ENCODE assay signal across 8 mouse cellular contexts in the genomic region with DNA sequence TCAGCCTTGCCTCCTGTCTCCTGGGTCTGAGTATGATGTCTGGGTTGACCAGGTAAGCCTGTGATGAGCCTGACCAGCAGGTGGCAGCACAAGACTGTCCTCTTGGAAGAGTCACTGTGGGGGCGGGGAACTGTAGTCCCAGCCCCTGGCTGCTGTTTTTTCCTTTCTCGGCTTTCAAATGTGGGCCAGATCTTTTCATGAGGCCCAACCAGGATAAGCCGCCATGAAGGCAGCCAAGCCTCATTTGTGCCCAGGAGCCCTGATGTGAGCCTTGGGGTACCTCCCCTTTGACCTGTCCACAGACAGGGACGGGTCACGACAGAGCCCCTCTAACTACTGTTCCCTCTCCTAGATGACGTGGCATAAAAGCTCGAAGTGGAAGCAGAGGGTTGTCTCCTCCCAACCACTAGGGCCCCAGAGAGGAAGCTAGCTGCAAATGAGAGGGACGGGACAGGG. TPM values are rescaled to one million over a fixed set of nuclear protein-coding genes. Genes with fewer than 3 reads are reported as not detected.
A peak's percentile ranks its signal among the peaks of the same experiment; 100 is the strongest.
DNase-seq lines count a peak whose midpoint lies in the region; ATAC-seq and TF ChIP-seq lines count a peak whose summit lies in the region.

No protein-coding gene starts in this region.

- H3K9me3 ChIP-seq in MEL (replicated peaks; ENCODE audit: insufficient read depth, low read length), result no peaks in the 10 kb centered on the region
- H3K9me3 ChIP-seq in hindbrain, embryonic 10.5 days, result no peaks in the 10 kb centered on the region
- no peaks in the 10 kb centered on the region for H3K9me3 ChIP-seq in lung, postnatal 0 days (ENCODE audit: low read length)

- peak overlapping the region; percentile 84 for H3K27ac ChIP-seq in MEL (ENCODE audit: control insufficient read depth, low read depth, low read length)
- H3K27ac ChIP-seq in cerebellum, adult 2 months (ENCODE audit: insufficient read depth, low read length), result peak overlapping the region; percentile 75
- H3K27ac ChIP-seq in hindbrain, embryonic 10.5 days, result peak overlapping the region; percentile 95
- peak overlapping the region; percentile 86 for H3K27ac ChIP-seq in lung, postnatal 0 days (ENCODE audit: low read length)

- WGBS in cerebellum, adult 2 months, result 0% methylated on average over 8 of the region's 8 CpGs
- WGBS in hindbrain, embryonic 10.5 days, result 1% methylated on average over 8 of the region's 8 CpGs
- 1% methylated on average over 8 of the region's 8 CpGs for WGBS in lung, postnatal 0 days

- H3K9ac ChIP-seq in MEL (ENCODE audit: control insufficient read depth, low read depth, low read length, poor library complexity, severe bottlenecking), result peak overlapping the region; percentile 87
- H3K9ac ChIP-seq in lung, postnatal 0 days (replicated peaks; ENCODE audit: low read depth), result no peak overlapping the region

- peak overlapping the region; percentile 62 to 71 for H3K4me3 ChIP-seq in MEL (ENCODE audit: control insufficient read depth in 1 of 2, insufficient read depth in 1 of 2, low read depth in 2 of 2, low read length in 2 of 2)
- H3K4me3 ChIP-seq in cerebellum, adult 2 months (replicated peaks; ENCODE audit: insufficient read depth, low read depth, low read length), result peak overlapping the region; percentile 12
- peak overlapping the region; percentile 90 for H3K4me3 ChIP-seq in hindbrain, embryonic 10.5 days
- H3K4me3 ChIP-seq in lung, postnatal 0 days (ENCODE audit: low read depth, low read length), result no peak overlapping the region

- peak; percentile 43 for ATAC-seq in lung, postnatal 0 days

- peak overlapping the region; percentile 39 for H3K4me2 ChIP-seq in lung, postnatal 0 days (replicated peaks; ENCODE audit: low read depth, low read length)

- TF ChIP-seq EP300 in MEL (IDR thresholded peaks at IDR 0.05; ENCODE audit: low read depth in 1 of 2, low read length in 2 of 2), result peak in 1 of 2 experiments; percentile 24; a peak in 1 of 4 replicates
- TF ChIP-seq EP300 in lung, postnatal 0 days (IDR thresholded peaks at IDR 0.05), result no peak

- peak; percentile 84 to 98 (median 97) for TF ChIP-seq CTCF in MEL (IDR thresholded peaks at IDR 0.05 in 2 of 3, conservative IDR thresholded peaks at IDR 0.05 in 1 of 3; ENCODE audit: control insufficient read depth in 1 of 3, insufficient read depth in 1 of 3, low read depth in 2 of 3, low read length in 3 of 3, poor library complexity in 1 of 3, severe bottlenecking in 1 of 3)
- peak; percentile 97 for TF ChIP-seq CTCF in cerebellum, adult 2 months (IDR thresholded peaks at IDR 0.05; ENCODE audit: borderline replicate concordance, insufficient read depth, low read depth, low read length)
- TF ChIP-seq CTCF in lung, postnatal 0 days (IDR thresholded peaks at IDR 0.05), result peak; percentile 99

- H3K79me2 ChIP-seq in MEL (ENCODE audit: control insufficient read depth, insufficient read depth, low read length, poor library complexity), result no peaks in the 10 kb centered on the region; the same call in 1 of the 2 replicates

- peaks cover 0 to 3% of the 10 kb centered on the region in 2 experiments; a peak in 2 of 4 replicates for H3K36me3 ChIP-seq in MEL (ENCODE audit: control insufficient read depth in 1 of 2, insufficient read depth in 2 of 2, low read length in 2 of 2)
- H3K36me3 ChIP-seq in hindbrain, embryonic 10.5 days, result peaks cover 68% of the 10 kb centered on the region
- no peaks in the 10 kb centered on the region for H3K36me3 ChIP-seq in lung, postnatal 0 days (ENCODE audit: insufficient read depth, low read length)

- peak; percentile 95 for DNase-seq in MEL (ENCODE audit: low read depth, low spot score)
- peak; percentile 93 to 97 for DNase-seq in cerebellum, adult 2 months
- DNase-seq in forelimb bud, embryonic 11.5 days (ENCODE audit: low read depth, low spot score), result peak; percentile 94
- peak; percentile 93 for DNase-seq in hindbrain, embryonic 10.5 days (ENCODE audit: low spot score)
- peak; percentile 95 for DNase-seq in layer of hippocampus, adult 9-11 months
- DNase-seq in lung, postnatal 0 days (ENCODE audit: low spot score), result peak; percentile 97
- peak; percentile 98 for DNase-seq in ovary, postnatal 14 days (ENCODE audit: low spot score)
- DNase-seq in thymus, postnatal 14 days, result peak; percentile 97

- TF ChIP-seq POLR2A in MEL (IDR thresholded peaks at IDR 0.05; ENCODE audit: control insufficient read depth in 1 of 2, insufficient read depth in 1 of 2, low read depth in 1 of 2, low read length in 2 of 2, poor library complexity in 1 of 2), result peak; percentile 4 to 75; a peak in 2 of 4 replicates
- peak; percentile 25; the same call in 1 of the 2 replicates for TF ChIP-seq POLR2A in cerebellum, adult 2 months (IDR thresholded peaks at IDR 0.05; ENCODE audit: borderline replicate concordance, insufficient read depth, low read length)

- TF ChIP-seq RAD21 in MEL (IDR thresholded peaks at IDR 0.05; ENCODE audit: low read depth, low read length), result peak; percentile 97

- peaks cover 0 to 4% of the 10 kb centered on the region in 2 experiments; a peak in 2 of 4 replicates for H3K4me1 ChIP-seq in MEL (ENCODE audit: control insufficient read depth in 1 of 2, insufficient read depth in 2 of 2, low read length in 2 of 2)
- peaks cover 12% of the 10 kb centered on the region for H3K4me1 ChIP-seq in cerebellum, adult 2 months (ENCODE audit: control insufficient read depth, insufficient read depth, low read length)
- peaks cover 65% of the 10 kb centered on the region for H3K4me1 ChIP-seq in hindbrain, embryonic 10.5 days (replicated peaks)
- H3K4me1 ChIP-seq in lung, postnatal 0 days (ENCODE audit: insufficient read depth, low read depth, low read length), result peaks cover 35% of the 10 kb centered on the region; the same call in 1 of the 2 replicates

- H3K27me3 ChIP-seq in MEL (ENCODE audit: control insufficient read depth in 1 of 2, insufficient read depth in 2 of 2, low read length in 2 of 2), result no peaks in the 10 kb centered on the region
- no peaks in the 10 kb centered on the region for H3K27me3 ChIP-seq in cerebellum, adult 2 months (ENCODE audit: control insufficient read depth, insufficient read depth, low read length)
- H3K27me3 ChIP-seq in hindbrain, embryonic 10.5 days (ENCODE audit: insufficient read depth, poor library complexity, severe bottlenecking), result peaks cover 41% of the 10 kb centered on the region
- H3K27me3 ChIP-seq in lung, postnatal 0 days (replicated peaks; ENCODE audit: insufficient read depth, low read length), result peaks cover 15% of the 10 kb centered on the region; the same call in 1 of the 2 replicates

TF ChIP-seq in MEL, 35 proteins besides CTCF, POLR2A, EP300 and RAD21 (continues in another document):
- peak; percentile 96 for TF ChIP-seq SMC3 (IDR thresholded peaks at IDR 0.05; ENCODE audit: low read depth, low read length)
- TF ChIP-seq GATA1 (IDR thresholded peaks at IDR 0.05; ENCODE audit: low read depth, low read length), result no peak
- TF ChIP-seq SIN3A (IDR thresholded peaks at IDR 0.05; ENCODE audit: low read length), result peak; percentile 62
- TF ChIP-seq ZMIZ1 (IDR thresholded peaks at IDR 0.05; ENCODE audit: low read depth, low read length), result 0 out of 2 replicates have a peak, but pooled peaks have one; percentile 19
- TF ChIP-seq BHLHE40 (IDR thresholded peaks at IDR 0.05; ENCODE audit: borderline replicate concordance, low read depth, low read length), result peak; percentile 78
- TF ChIP-seq ELF1 (IDR thresholded peaks at IDR 0.05; ENCODE audit: low read depth, low read length), result 0 out of 2 replicates have a peak, but pooled peaks have one; percentile 29
- TF ChIP-seq MEF2A (IDR thresholded peaks at IDR 0.05; ENCODE audit: extremely low read depth, insufficient replicate concordance, low read depth, low read length, poor library complexity, severe bottlenecking), result no peak
- TF ChIP-seq RCOR1 (IDR thresholded peaks at IDR 0.05; ENCODE audit: low read depth, low read length), result 0 out of 2 replicates have a peak, but pooled peaks have one; percentile 9
- no peak for TF ChIP-seq POLR2AphosphoS2 (IDR thresholded peaks at IDR 0.05; ENCODE audit: low read length)
- TF ChIP-seq CHD2 (IDR thresholded peaks at IDR 0.05; ENCODE audit: low read length), result peak; percentile 84
- TF ChIP-seq E2F4 (IDR thresholded peaks at IDR 0.05; ENCODE audit: borderline replicate concordance, low read depth, low read length), result no peak
- peak; percentile 67 for TF ChIP-seq ZNF384 (IDR thresholded peaks at IDR 0.05; ENCODE audit: low read depth, low read length)

RNA-seq across cellular contexts. Expression of gene Ckb, which starts 3.7 kb away (rescaled TPM):
- total RNA-seq in MEL (2012; rRNA removed), result not detected in 2 replicates
- under 1 TPM in 1 of 2 experiments, not detected in 1; 0.08 TPM for polyA plus RNA-seq in MEL (2012; ENCODE audit: insufficient read depth in 1 of 2, insufficient read length in 2 of 2, low read depth in 1 of 2, low replicate concordance in 2 of 2, missing spikeins in 1 of 2)
- 5,042 and 5,433 TPM in 2 replicates for polyA plus RNA-seq in cerebellum, adult 2 months (2012; rRNA removed)
- polyA plus RNA-seq in hindbrain, embryonic 10.5 days (2016; fragmentation: Nextera tagmentation; extraction: Ambion mirVana), result 2,059 and 2,773 TPM in 2 replicates
- polyA plus RNA-seq in lung, postnatal 0 days (2015; fragmentation: Nextera tagmentation; extraction: Ambion mirVana), result 153 TPM in 2 replicates

RNA-seq across cellular contexts. Expression of gene Trmt61a, which starts 9.4 kb away (rescaled TPM):
- 53.9 and 77.5 TPM in 2 replicates for total RNA-seq in MEL (2012; rRNA removed)
- polyA plus RNA-seq in MEL (2012; ENCODE audit: insufficient read depth in 1 of 2, insufficient read length in 2 of 2, low read depth in 1 of 2, low replicate concordance in 2 of 2, missing spikeins in 1 of 2), result 10 to 100 TPM in 1 of 2 experiments, not detected in 1; 41.4 TPM
- 14.2 and 14.4 TPM in 2 replicates for polyA plus RNA-seq in cerebellum, adult 2 months (2012; rRNA removed)
- polyA plus RNA-seq in hindbrain, embryonic 10.5 days (2016; fragmentation: Nextera tagmentation; extraction: Ambion mirVana), result 15.1 and 16.2 TPM in 2 replicates
- polyA plus RNA-seq in lung, postnatal 0 days (2015; fragmentation: Nextera tagmentation; extraction: Ambion mirVana), result 4.3 and 4.5 TPM in 2 replicates

RNA-seq across cellular contexts. Expression of gene Bag5, which starts 44.6 kb away (rescaled TPM):
- 33.3 and 38.0 TPM in 2 replicates for total RNA-seq in MEL (2012; rRNA removed)
- polyA plus RNA-seq in MEL (2012; ENCODE audit: insufficient read depth in 1 of 2, insufficient read length in 2 of 2, low read depth in 1 of 2, low replicate concordance in 2 of 2, missing spikeins in 1 of 2), result 10 to 100 TPM in 1 of 2 experiments, not detected in 1; 24.0 TPM
- 52.7 and 54.4 TPM in 2 replicates for polyA plus RNA-seq in cerebellum, adult 2 months (2012; rRNA removed)
- 53.5 and 53.6 TPM in 2 replicates for polyA plus RNA-seq in hindbrain, embryonic 10.5 days (2016; fragmentation: Nextera tagmentation; extraction: Ambion mirVana)
- 48.9 and 52.5 TPM in 2 replicates for polyA plus RNA-seq in lung, postnatal 0 days (2015; fragmentation: Nextera tagmentation; extraction: Ambion mirVana)

RNA-seq across cellular contexts. Expression of gene Apopt1, which starts 44.6 kb away (rescaled TPM):
- 19.3 and 25.7 TPM in 2 replicates for total RNA-seq in MEL (2012; rRNA removed)
- 10 to 100 TPM in 1 of 2 experiments, not detected in 1; 46.5 TPM for polyA plus RNA-seq in MEL (2012; ENCODE audit: insufficient read depth in 1 of 2, insufficient read length in 2 of 2, low read depth in 1 of 2, low replicate concordance in 2 of 2, missing spikeins in 1 of 2)
- polyA plus RNA-seq in cerebellum, adult 2 months (2012; rRNA removed), result 46.8 and 49.8 TPM in 2 replicates
- polyA plus RNA-seq in hindbrain, embryonic 10.5 days (2016; fragmentation: Nextera tagmentation; extraction: Ambion mirVana), result 55.3 and 59.2 TPM in 2 replicates
- polyA plus RNA-seq in lung, postnatal 0 days (2015; fragmentation: Nextera tagmentation; extraction: Ambion mirVana), result 42.3 and 43.1 TPM in 2 replicates

Comparison
In these comparisons a context has a peak if more than half of its experiments do, and no peak if none do; other contexts are left out.
1. RNA of gene Ckb, which starts 3.7 kb away (polyA plus RNA-seq): 5,042 to 5,433 TPM in cerebellum, adult 2 months, 2,059 to 2,773 TPM in hindbrain, embryonic 10.5 days and 153 TPM in lung, postnatal 0 days; 0.08 TPM in MEL; every median in the first group is over 100 times any median in the second.
2. Peak in every context shown above with its lines, with median percentiles within 50 percentile points of each other: DNase-seq, H3K27ac ChIP-seq and CTCF ChIP-seq.